Mouse (Mus musculus) CH12F3 (cell line): ENCODE results near the gene Aldh16a1.
"Not testable (repeated sequence)": the region's sequence is repeated elsewhere in the genome, so short reads cannot be mapped to it uniquely, and the experiment has no call there.

Experiments used
- in situ Hi-C: fragments of 300-500 bp; cut with MboI; formaldehyde crosslinking; loops from 2 replicates; pipeline ENCODE4 v1.14.3; 2020; ENCODE audit warnings: low sequenced_read_pairs

The Aldh16a1 gene

DNA sequence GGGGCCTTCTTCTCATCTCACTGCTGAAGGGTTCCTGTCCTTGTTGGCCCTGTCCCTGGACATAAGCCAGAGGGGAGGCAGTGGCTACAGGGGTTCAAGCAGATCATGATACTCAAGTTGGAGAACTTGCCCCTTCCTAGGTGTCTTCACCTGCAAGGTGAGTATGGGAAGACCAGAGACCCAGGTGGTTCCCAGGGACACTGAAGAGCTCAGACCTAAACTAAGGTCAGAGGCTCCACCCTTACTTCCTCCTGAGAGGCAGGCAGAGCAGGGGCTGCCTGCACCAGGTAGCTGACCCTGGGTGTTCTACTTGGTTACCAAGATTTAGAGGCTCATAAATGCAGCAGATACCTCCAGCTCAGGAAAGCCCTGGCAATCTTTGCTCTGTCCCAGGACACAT is 32.4 kb downstream of the Aldh16a1 start:
- in situ Hi-C loops, result no loop called here

DNA sequence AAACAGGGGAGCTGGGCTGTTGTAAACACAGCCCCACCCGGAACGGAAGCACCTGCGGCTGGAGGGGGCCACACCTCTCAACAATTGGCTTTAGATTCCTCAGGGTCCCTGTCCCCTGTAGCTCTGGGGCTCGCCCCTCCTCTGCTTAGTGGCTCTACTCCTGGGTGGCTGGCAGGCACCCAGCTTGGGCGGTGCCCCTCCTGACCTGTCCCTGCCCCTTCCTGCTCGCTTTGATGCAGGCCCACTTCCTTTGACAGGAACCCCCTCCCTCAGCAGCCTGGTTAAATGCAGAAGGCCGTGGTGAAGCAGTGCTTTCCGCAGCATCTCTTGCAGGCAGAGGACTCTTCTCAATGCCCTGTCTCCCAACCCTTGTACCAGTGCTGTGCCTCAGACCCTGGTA is 33.0 kb downstream of the Aldh16a1 start:
- in situ Hi-C loops, result no loop called here

- in situ Hi-C loops, result no loop called here
Observed at GRCm38 (mm10) chr7:45119780-45120709, 34.3 kb downstream of the Aldh16a1 start.

DNA sequence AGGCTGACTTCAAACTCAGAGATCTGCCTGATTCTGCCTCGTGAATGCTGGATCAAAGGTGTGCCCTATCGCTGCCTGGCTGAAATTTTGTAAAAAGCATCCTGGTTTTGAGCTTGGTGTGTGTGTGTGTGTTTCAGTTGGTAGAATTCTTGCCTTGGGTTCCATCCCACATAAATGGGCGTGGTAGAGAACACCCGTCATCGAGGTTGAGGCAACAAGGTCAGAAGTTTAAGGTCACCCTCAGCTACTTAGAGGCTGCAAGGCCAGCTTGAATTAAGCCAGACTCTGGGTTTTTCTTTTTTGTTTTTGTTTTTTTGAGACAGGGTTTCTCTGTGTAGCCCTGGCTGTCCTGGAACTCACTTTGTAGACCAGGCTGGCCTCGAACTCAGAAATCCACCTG is 36.0 kb downstream of the Aldh16a1 start:
- in situ Hi-C loops, result no loop called here

DNA sequence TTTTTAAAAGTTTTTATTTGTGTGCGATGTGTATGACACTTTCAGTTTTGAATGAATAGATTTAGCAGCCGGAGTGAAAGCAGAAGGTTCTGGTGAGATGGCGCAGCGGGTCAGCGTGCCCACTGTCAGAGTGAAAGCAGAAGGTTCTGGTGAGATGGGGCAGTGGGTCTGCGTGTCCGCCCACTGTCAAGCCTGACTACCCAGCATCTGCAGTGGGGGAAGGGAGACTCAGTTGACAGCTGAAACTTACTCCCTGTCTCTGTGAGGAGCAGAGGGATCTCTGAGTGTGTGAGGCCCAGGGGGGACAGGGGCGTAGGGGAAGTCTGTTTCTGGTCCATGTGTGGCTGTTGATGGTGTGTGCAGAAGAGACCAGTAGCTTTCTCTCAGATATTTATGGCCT is 36.8 kb downstream of the Aldh16a1 start:
- in situ Hi-C loops, result no loop called here

- in situ Hi-C loops, result no loop called here
Observed at GRCm38 (mm10) chr7:45113476-45113875, 40.9 kb downstream of the Aldh16a1 start.

DNA sequence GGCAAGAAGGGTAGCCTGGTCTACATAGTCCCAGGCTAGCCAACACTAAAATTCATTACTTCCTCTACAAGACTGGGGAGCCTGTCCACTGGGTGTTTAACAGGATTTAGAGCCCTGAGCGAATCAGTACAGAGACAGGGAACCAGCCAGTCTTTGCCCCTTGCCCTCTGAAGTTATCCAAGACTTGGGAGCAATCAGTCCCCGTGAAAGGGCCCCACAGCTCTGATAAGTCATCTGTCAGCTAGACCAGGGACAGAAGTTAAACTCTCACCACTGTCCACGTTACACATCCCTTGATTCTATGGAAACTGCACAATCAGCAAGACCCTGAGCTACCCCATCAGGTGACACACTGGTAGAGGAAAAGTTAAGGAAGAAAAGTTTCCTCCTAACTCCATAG is 41.9 kb downstream of the Aldh16a1 start:
- in situ Hi-C loops, result no loop called here

DNA sequence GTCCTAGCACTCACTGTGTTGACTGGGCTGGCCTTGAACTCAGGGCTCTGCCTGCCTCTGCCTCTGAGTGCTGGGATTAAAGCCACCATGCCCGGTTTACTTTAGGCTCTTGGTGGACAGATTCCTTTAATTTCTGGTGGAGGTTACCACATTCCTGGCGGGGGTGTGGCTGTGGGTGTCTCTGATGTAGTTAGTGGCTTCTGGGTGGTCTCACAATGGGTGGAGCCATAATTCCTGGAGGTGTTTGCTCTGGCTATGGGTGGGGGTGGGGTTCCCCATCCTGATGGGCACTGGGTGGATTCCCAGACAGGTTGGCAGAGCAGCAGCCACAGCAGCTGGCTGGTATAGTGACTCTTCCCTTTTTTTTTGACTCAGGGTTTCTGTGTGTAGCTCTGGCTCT is 42.4 kb downstream of the Aldh16a1 start:
- in situ Hi-C loops, result no loop called here

DNA sequence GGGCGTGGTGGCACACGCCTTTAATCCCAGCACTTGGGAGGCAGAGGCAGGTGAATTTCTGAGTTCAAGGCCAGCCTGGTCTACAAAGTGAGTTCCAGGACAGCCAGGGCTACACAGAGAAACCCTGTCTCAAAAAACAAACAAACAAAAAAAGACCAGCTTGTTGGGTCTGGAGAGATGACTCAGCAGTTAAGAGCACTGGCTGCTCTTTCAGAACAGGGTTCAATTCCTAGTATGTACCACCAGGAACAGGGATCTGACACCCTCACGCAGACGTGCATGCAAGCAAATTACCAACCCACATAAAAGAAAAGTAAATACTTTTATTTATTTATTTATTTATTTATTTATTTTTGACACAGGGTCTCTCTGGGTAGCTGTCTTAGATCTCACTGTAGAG is 44.3 kb downstream of the Aldh16a1 start:
- in situ Hi-C loops, result not testable (repeated sequence)

GRCm38 (mm10) chr7:45107052-45107645 is 47.2 kb downstream of the Aldh16a1 start:
- in situ Hi-C loops, result no loop called here

GRCm38 (mm10) chr7:45106441-45106840 is 47.9 kb downstream of the Aldh16a1 start:
- in situ Hi-C loops, result no loop called here

DNA sequence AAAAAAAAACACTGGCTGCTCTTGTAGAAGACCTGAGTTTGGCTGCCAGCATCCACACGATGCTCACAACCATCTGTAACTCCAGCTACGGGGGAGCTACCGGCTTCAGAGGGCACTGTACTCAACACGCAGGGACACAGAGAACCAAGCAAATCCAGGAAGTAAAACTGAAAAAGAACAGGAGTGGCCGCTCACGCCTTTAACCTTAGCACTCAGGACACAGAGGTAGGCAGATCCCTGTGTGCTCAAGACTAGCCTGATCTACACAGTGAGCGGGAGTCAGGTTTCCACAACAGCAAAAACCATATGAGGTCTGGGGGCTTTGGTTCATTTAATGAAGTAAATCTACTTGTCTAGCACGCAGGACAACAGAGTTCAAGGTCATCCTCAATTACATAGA is 48.9 kb downstream of the Aldh16a1 start:
- in situ Hi-C loops, result no loop called here

GRCm38 (mm10) chr7:45104941-45105340 is 49.4 kb downstream of the Aldh16a1 start:
- in situ Hi-C loops, result no loop called here

DNA sequence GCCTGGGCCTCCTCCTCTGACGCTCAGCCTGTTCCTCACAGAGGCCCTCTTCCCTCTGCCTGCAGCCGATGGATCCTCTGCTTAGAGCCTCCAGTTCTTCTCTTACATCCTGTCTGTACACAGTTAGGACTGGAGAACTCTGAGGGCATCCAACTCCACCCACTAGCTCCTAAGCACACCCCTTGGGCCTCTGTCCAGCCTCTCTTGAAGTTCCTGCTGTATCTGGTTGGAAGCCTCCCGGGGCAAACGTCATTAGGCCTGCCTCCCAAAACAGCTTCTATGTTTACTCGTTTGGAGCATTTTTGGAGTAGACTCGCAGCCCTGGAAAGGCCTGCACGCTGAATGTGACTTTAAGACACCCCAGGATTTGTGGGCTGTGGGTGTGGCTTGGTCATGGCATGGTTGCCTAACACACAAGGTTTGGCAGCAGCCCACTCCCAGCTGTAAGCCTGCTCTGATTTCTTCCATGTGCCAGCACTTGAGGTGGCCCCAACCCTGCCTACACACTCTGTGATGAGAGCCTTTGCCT is 50.7 kb downstream of the Aldh16a1 start, which contains the start of gene Fcgrt:
Gene Fcgrt, minus strand, starts transcription at position 200 of the 529 bp plus-strand sequence.
- in situ Hi-C loops, result no loop called here

- in situ Hi-C loops, result no loop called here
Observed at GRCm38 (mm10) chr7:45102940-45103585, 51.3 kb downstream of the Aldh16a1 start.

DNA sequence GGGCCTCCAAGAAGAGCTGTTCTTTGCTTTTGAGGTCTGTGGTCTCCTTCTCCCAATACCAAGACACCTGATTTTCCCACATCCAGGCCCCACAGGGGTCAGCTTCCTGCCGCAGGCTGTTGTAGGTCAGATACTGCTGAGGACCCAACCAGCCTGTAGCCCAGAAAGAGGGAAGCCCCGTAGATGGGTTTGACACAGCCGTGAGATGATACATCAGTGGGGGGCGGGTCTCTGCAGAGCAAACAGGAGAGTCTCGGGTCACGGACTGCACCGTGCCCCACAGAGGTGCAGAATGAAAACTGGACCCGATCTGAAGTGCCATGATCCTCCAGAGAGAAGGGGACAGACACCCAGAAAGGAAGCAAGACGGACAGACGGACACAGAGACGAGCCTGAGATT is 51.9 kb downstream of the Aldh16a1 start:
- in situ Hi-C loops, result no loop called here

GRCm38 (mm10) chr7:45100046-45100445 is 54.3 kb downstream of the Aldh16a1 start:
- in situ Hi-C loops, result no loop called here

DNA sequence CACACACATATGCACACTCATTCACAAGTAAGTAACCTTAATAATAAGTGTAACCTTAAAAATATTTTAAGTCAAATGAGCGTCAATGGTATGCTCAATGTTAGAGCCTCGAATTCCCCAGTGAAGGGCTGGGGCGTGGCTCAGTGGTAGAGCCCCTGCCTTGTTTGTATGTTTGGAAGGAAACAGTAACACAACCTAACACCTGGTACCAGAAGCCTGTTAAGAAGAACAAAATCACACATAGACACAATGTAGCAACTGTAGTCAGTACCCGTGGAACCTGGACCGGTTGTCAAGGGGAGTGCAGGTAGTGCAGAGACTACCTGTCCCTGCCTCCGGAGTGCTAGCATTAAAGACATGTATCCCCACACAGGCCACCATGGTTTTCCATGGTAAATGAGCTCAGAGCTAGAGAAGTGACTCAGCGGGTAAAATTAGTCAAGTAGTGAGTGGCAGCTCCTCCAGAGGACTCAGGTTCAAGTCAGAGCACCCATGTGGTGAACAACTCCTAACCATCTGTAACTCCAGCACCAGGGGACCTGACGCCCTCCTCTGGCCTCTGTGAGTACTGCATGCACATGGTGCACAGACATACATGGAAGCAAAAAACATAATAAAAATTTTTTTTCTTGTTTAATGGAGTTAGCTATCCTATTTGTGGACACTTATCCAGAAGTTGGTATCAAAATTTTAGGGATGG is 55.7 kb downstream of the Aldh16a1 start:
- in situ Hi-C loops, result no loop called here

DNA sequence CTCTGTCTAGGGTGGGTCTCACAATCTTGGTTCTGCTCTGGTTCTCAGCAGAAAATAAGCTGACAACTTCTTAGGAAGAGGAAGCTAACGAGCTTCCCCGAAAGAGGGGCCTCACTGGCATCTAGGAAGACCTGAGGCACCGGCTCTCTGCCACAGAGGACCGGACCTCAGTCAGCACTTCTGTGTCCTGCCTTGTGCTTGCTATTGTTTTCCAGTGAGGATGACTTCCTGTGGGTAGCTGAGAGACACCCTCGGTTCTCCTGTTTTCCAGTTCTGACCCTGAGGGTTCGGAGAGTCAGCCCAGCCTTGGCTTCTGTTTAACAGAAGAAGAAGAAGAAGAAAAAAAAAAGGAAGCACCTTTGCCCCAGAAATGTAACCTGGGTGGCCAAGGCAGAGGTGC is 56.9 kb downstream of the Aldh16a1 start:
- in situ Hi-C loops, result no loop called here

DNA sequence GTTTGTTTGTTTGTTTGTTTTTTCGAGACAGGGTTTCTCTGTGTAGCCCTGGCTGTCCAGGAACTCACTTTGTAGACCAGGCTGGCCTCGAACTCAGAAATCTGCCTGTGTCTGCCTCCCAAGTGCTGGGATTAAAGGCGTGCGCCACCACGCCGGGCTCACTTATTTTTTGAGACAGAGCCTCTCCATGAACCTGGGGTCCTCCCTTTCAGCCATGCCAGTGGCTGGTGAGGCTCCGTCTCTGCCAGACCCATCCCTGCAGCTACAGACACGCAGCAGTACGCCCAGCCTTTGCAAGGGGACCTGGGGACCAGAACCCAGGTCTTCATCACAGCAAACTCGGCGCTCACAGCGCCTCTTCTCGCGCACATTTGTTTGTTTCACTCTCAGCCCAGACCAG is 58.4 kb downstream of the Aldh16a1 start:
- in situ Hi-C loops, result not testable (repeated sequence)

GRCm38 (mm10) chr7:45095367-45095766 is 59.0 kb downstream of the Aldh16a1 start:
- in situ Hi-C loops, result no loop called here
